23 mouse cellular contexts compared by ENCODE assay signal in genomic region chr7:144105952-144106351, GRCm38 (mm10).
DNase-seq lines count a peak whose midpoint lies in the region; ATAC-seq lines count a peak whose summit lies in the region.
"Had no signal": no experiment of that assay in that cellular context is flagged by ENCODE, and none has a peak within 500 bp of the region (broad histone marks: within the 10 kb centered on the region; RNA-seq: fewer than 3 reads in every experiment).

No protein-coding gene starts in this region.

- H3K36me3 ChIP-seq in hindbrain, embryonic 10.5 days: no peaks in the 10 kb centered on the region
- no peaks in the 10 kb centered on the region for H3K36me3 ChIP-seq in hindbrain, embryonic 16.5 days (ENCODE audit: control insufficient read depth, insufficient read depth, low read length)
- no peaks in the 10 kb centered on the region for H3K36me3 ChIP-seq in midbrain, embryonic 12.5 days
- no peaks in the 10 kb centered on the region for H3K36me3 ChIP-seq in midbrain, embryonic 16.5 days (ENCODE audit: control insufficient read depth, insufficient read depth, low read length)
- H3K36me3 ChIP-seq: embryonic facial prominence, embryonic 10.5 days; embryonic facial prominence, embryonic 15.5 days; forebrain, embryonic 15.5 days; heart, embryonic 13.5 days; liver, embryonic 15.5 days had no signal

- H3K27ac ChIP-seq in hindbrain, embryonic 10.5 days: peak overlapping the region; percentile 76
- H3K27ac ChIP-seq in hindbrain, embryonic 16.5 days (ENCODE audit: low read depth, low read length): no peak overlapping the region
- H3K27ac ChIP-seq in midbrain, embryonic 12.5 days (replicated peaks): peak overlapping the region; percentile 77
- no peak overlapping the region for H3K27ac ChIP-seq in midbrain, embryonic 16.5 days (ENCODE audit: low read length)
- H3K27ac ChIP-seq: embryonic facial prominence, embryonic 10.5 days; embryonic facial prominence, embryonic 15.5 days; heart, embryonic 13.5 days; liver, embryonic 15.5 days had no signal

- H3K9me3 ChIP-seq in hindbrain, embryonic 10.5 days: no peaks in the 10 kb centered on the region
- H3K9me3 ChIP-seq in hindbrain, embryonic 16.5 days (ENCODE audit: control insufficient read depth, low read length): no peaks in the 10 kb centered on the region
- H3K9me3 ChIP-seq in midbrain, embryonic 12.5 days: 0 out of 2 replicates have a peak, but pooled peaks cover 4% of the 10 kb centered on the region
- H3K9me3 ChIP-seq in midbrain, embryonic 16.5 days (replicated peaks; ENCODE audit: control insufficient read depth, low read length, poor library complexity, severe bottlenecking): no peaks in the 10 kb centered on the region
- H3K9me3 ChIP-seq: embryonic facial prominence, embryonic 10.5 days; embryonic facial prominence, embryonic 15.5 days; forebrain, embryonic 15.5 days; heart, embryonic 13.5 days; liver, embryonic 15.5 days had no signal

- no peak overlapping the region for H3K4me3 ChIP-seq in hindbrain, embryonic 10.5 days
- H3K4me3 ChIP-seq in hindbrain, embryonic 16.5 days (ENCODE audit: low read length): no peak overlapping the region
- no peak overlapping the region for H3K4me3 ChIP-seq in midbrain, embryonic 12.5 days
- no peak overlapping the region for H3K4me3 ChIP-seq in midbrain, embryonic 16.5 days (ENCODE audit: low read depth, low read length)
- H3K4me3 ChIP-seq: embryonic facial prominence, embryonic 10.5 days; embryonic facial prominence, embryonic 15.5 days; forebrain, embryonic 15.5 days; heart, embryonic 13.5 days; liver, embryonic 15.5 days had no signal

- peaks cover 71% of the 10 kb centered on the region for H3K4me1 ChIP-seq in hindbrain, embryonic 10.5 days (replicated peaks)
- peaks cover 3% of the 10 kb centered on the region for H3K4me1 ChIP-seq in hindbrain, embryonic 16.5 days (ENCODE audit: control insufficient read depth, insufficient read depth, low read depth, low read length)
- peaks cover 35% of the 10 kb centered on the region for H3K4me1 ChIP-seq in midbrain, embryonic 12.5 days
- peaks cover 11% of the 10 kb centered on the region; the same call in 1 of the 2 replicates for H3K4me1 ChIP-seq in midbrain, embryonic 16.5 days (ENCODE audit: control insufficient read depth, insufficient read depth, low read length)
- H3K4me1 ChIP-seq: embryonic facial prominence, embryonic 15.5 days; liver, embryonic 15.5 days had no signal

- 52% methylated on average over 1 of the region's 1 CpGs for WGBS in hindbrain, embryonic 10.5 days
- WGBS in hindbrain, embryonic 16.5 days: 33% methylated on average over 1 of the region's 1 CpGs
- 23% methylated on average over 1 of the region's 1 CpGs for WGBS in midbrain, embryonic 12.5 days
- WGBS in midbrain, embryonic 16.5 days: 20% methylated on average over 1 of the region's 1 CpGs

- ATAC-seq in hindbrain, embryonic 16.5 days: no peak
- ATAC-seq in midbrain, embryonic 12.5 days (ENCODE audit: low FRiP score, low read depth): no peak; the same call in 1 of the 2 replicates
- no peak for ATAC-seq in midbrain, embryonic 16.5 days
- ATAC-seq: inflammation-experienced regulatory T-cells, adult 6 months had no signal

- H3K4me2 ChIP-seq in hindbrain, embryonic 16.5 days (ENCODE audit: low read length): no peak overlapping the region
- 0 out of 2 replicates have a peak overlapping the region, but pooled peaks have one; percentile 11 for H3K4me2 ChIP-seq in midbrain, embryonic 12.5 days (replicated peaks)
- no peak overlapping the region for H3K4me2 ChIP-seq in midbrain, embryonic 16.5 days (ENCODE audit: low read length)
- H3K4me2 ChIP-seq: embryonic facial prominence, embryonic 15.5 days; forebrain, embryonic 15.5 days; heart, embryonic 13.5 days; liver, embryonic 15.5 days; lung, embryonic 14.5 days had no signal

- no peaks in the 10 kb centered on the region for H3K27me3 ChIP-seq in hindbrain, embryonic 10.5 days (ENCODE audit: insufficient read depth, poor library complexity, severe bottlenecking)
- H3K27me3 ChIP-seq in hindbrain, embryonic 16.5 days (replicated peaks; ENCODE audit: control insufficient read depth, insufficient read depth, low read length): no peaks in the 10 kb centered on the region
- 0 out of 2 replicates have a peak, but pooled peaks cover 3% of the 10 kb centered on the region for H3K27me3 ChIP-seq in midbrain, embryonic 12.5 days
- no peaks in the 10 kb centered on the region for H3K27me3 ChIP-seq in midbrain, embryonic 16.5 days (ENCODE audit: control insufficient read depth, insufficient read depth, low read depth, low read length)
- H3K27me3 ChIP-seq: embryonic facial prominence, embryonic 15.5 days; forebrain, embryonic 15.5 days; heart, embryonic 13.5 days; liver, embryonic 15.5 days had no signal

- H3K9ac ChIP-seq in hindbrain, embryonic 16.5 days (ENCODE audit: low read depth, low read length): no peak overlapping the region
- no peak overlapping the region for H3K9ac ChIP-seq in midbrain, embryonic 12.5 days (replicated peaks)
- no peak overlapping the region for H3K9ac ChIP-seq in midbrain, embryonic 16.5 days (ENCODE audit: low read depth, low read length)
- H3K9ac ChIP-seq: embryonic facial prominence, embryonic 15.5 days; forebrain, embryonic 15.5 days; heart, embryonic 13.5 days; liver, embryonic 15.5 days; lung, embryonic 14.5 days had no signal

- intact Hi-C loops in gastrocnemius, postnatal 14 days (cut with DNase I; ENCODE audit: low total_unique reads): no loop called here

- DNase-seq in hindbrain, embryonic 10.5 days (ENCODE audit: low spot score): no peak
- DNase-seq in neural tube, embryonic 10.5 days (ENCODE audit: extremely low spot score, low spot score): peak; percentile 38
- no peak for DNase-seq in gastrocnemius, postnatal 14 days
- DNase-seq in spleen, adult 18-20 months: no peak
- DNase-seq: adrenal gland, postnatal 10 days; cerebellum, adult 8-10 months; cerebellum, postnatal 25 days; heart, postnatal 10 days; kidney, adult 11 months; kidney, postnatal 14 days; layer of hippocampus, adult 9-11 months; liver; lung, embryonic 14.5 days; right cerebral cortex, postnatal 4 days had no signal

Comparison
In these comparisons a context has a peak if more than half of its experiments do, and no peak if none do; other contexts are left out.
1. H3K27ac ChIP-seq: peak in hindbrain, embryonic 10.5 days (single experiment) and midbrain, embryonic 12.5 days (single experiment); none in hindbrain, embryonic 16.5 days (single experiment) and midbrain, embryonic 16.5 days (single experiment).